Mouse (Mus musculus) small intestine, adult 2 months (tissue): Measurements from ENCODE around the gene Hoxa10. TPM values are rescaled to one million over a fixed set of nuclear protein-coding genes. Genes with fewer than 3 reads are reported as not detected.

Experiments
- H3K27ac ChIP-seq: fragments of 200-500 bp; 2 replicates; pipeline ENCODE4 v1.5.1; 2012; ENCODE audit warnings: low read depth, low read length, control low read depth, inconsistent platforms; ENCODE audit not compliant: insufficient read depth
- H3K27me3 ChIP-seq: fragments of 200-500 bp; 2 replicates; pipeline ENCODE4 v1.6.1; 2012; ENCODE audit warnings: mild to moderate bottlenecking, moderate library complexity, low read length, inconsistent platforms; ENCODE audit not compliant: control insufficient read depth, insufficient read depth
- H3K36me3 ChIP-seq: fragments of 200-500 bp; 2 replicates; pipeline ENCODE4 v1.6.1; 2012; ENCODE audit warnings: mild to moderate bottlenecking, low read length, control low read depth, inconsistent platforms; ENCODE audit not compliant: control insufficient read depth, insufficient read depth
- H3K4me1 ChIP-seq: fragments of 200-500 bp; 2 replicates; pipeline ENCODE4 v1.6.1; 2012; ENCODE audit warnings: low read length, inconsistent platforms, mixed read lengths; ENCODE audit not compliant: control insufficient read depth, insufficient read depth, insufficient read length
- H3K4me3 ChIP-seq: fragments of 200-500 bp; 2 replicates; pipeline ENCODE4 v1.5.1; 2012; ENCODE audit warnings: low read depth, mild to moderate bottlenecking, control low read depth, inconsistent platforms, low read length, moderate library complexity
- CTCF ChIP-seq: fragments of 200-500 bp; IDR thresholded peaks from 2 replicates; pipeline ENCODE4 v1.5.1; 2012; ENCODE audit warnings: low read depth, mild to moderate bottlenecking, control low read depth, inconsistent platforms, low read length, moderate library complexity, mixed read lengths; ENCODE audit not compliant: insufficient replicate concordance, insufficient read length; ENCODE audit errors: extremely low read depth
- POLR2A ChIP-seq: fragments of 200-500 bp; IDR thresholded peaks from 2 replicates; pipeline ENCODE4 v1.6.1; 2012; ENCODE audit warnings: low read depth, mild to moderate bottlenecking, control low read depth, inconsistent platforms, low read length, moderate library complexity
- WGBS: fragments of 180-500 bp; shearing (Covaris S2); methylation state at CpG from one replicate; pipeline ENCODE4 v1.1.7; 2018; 5-methylcytosine and 5-hydroxymethylcytosine counted together
- polyA plus RNA-seq: library from polyadenylated mRNA; depleted of rRNA; stranded (reverse); fragments of >200 nt; gene quantifications from 2 replicates; pipeline ENCODE4 v1.2.3, GENCODE M21; 2012

Hoxa10 gene
- polyA plus RNA-seq, 1 experiment = not detected

DNA sequence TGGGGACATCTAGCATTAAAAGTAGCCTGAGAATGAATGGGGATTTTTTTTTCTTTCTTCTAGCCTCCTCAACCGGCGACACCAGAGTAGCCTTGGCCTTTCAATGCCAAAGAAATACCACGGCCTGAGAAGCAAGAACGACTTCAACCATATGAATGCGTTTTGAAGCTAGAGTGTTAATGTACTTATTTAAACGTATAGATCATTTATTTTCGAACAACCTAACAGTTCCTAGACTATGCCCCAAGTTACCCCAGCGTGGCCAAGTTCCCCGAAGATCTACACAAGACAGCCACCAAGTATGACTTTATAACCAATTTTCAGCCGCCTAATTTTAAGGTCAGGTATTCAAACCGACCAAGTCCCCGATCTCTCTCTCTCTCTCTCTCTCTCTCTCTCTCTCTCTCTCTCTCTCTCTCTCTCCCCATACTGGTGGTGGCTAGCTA lies 19.8 kb downstream of the Hoxa10 start:
- peak overlapping the region; percentile 69 for H3K4me3 ChIP-seq
- H3K27me3 ChIP-seq = peaks cover 85% of the 10 kb centered on the region
- no peak overlapping the region for H3K27ac ChIP-seq
- peaks cover 9% of the 10 kb centered on the region for H3K4me1 ChIP-seq
- no peaks in the 10 kb centered on the region for H3K36me3 ChIP-seq
- TF ChIP-seq CTCF (no peak), POLR2A (no peak)
- WGBS = 25% methylated on average over 12 of the region's 12 CpGs

DNA sequence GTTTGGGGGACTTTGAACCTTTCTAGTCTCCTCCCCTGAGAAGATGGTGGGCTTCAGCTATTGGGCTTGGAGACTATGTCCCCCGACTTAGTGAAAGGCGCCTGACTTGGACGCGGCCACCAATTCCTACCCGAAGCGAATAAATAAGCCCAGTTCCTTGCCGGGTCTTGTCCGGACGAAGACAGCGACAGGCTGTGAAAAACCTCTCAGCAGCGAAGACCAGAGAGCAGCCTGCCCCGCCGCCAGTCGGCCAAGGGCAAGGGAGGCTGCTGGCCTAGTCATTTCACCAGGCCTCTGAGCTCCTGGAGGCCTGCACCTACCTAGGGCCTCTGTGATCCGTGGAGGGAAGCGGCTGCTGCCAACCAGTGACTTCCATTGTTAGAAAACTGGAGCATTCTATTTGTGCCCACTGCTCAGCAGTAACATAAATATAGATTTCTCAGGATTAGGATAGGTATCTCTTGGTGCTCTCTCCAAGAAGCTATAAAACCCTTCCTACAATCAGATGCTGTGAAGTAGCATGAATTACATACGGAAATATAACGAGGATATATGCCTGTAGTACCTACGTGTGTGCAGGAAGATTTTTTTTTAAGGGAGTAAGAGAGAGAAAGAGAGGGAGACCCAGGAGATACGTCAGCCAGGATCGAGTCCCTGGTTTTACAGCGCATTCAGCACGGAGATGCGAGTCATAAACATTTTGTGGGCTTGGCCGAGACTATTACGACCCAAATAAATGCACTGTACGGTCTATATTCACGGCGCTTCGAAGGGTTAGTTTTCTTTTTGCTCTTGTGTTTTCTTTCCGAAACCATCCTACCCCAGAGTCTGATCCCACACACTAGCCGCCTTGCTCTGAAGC lies 20.4 kb downstream of the Hoxa10 start:
- H3K4me3 ChIP-seq = no peak overlapping the region
- H3K36me3 ChIP-seq = no peaks in the 10 kb centered on the region
- TF ChIP-seq POLR2A (no peak), CTCF (no peak)
- peaks cover 84% of the 10 kb centered on the region for H3K27me3 ChIP-seq
- WGBS = 46% methylated on average over 32 of the region's 32 CpGs
- H3K4me1 ChIP-seq = peaks cover 7% of the 10 kb centered on the region
- H3K27ac ChIP-seq = no peak overlapping the region

DNA sequence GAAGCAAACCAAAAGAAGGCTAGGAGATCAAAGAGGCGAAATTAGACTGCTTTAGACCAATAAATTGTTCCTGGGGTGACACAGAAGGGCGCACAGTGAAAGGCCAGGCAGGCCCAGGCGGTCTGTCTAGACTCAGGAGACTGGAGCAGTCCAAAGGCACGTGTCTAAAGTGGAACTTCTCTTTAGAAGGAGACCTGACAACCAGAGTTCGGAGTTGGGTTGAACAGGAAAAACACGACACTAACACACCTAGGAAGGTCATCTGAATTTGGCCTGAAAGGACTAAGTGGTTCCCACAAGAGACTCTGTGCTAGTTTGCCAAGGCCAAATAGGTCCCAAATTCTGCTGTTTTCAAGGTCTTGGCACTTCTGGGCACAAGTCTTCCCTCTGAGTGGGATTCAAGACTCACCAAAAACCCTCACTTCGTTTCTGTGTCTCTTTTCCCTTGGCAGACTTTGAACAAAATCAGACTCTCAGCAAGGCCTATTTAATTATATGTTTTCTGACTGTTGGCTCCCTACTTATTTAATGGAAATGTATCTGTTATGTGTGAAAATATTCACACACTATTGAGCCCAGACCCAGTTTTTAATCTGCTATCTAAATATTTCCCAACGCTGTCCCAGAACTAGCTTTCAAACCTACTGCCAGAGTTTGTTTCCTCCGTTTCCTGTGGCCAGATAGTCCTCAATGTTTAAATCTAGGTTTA lies 21.3 kb downstream of the Hoxa10 start:
- TF ChIP-seq POLR2A (no peak), CTCF (no peak)
- Histone ChIP-seq H3K27ac (no peak overlapping the region), H3K36me3 (no peaks in the 10 kb centered on the region), H3K4me3 (no peak overlapping the region), H3K27me3 (peaks cover 84% of the 10 kb centered on the region), H3K4me1 (peaks cover 7% of the 10 kb centered on the region)
- WGBS = 58% methylated on average over 9 of the region's 9 CpGs

GRCm38 (mm10) chr6:52218643-52219215 lies 21.9 kb downstream of the Hoxa10 start:
- 27% methylated on average over 14 of the region's 14 CpGs for WGBS
- no peak for TF ChIP-seq POLR2A
- no peak for TF ChIP-seq CTCF

GRCm38 (mm10) chr6:52217895-52218642 lies 22.6 kb downstream of the Hoxa10 start:
- H3K27ac ChIP-seq = no peak overlapping the region
- peak overlapping the region; percentile 56 for H3K4me3 ChIP-seq
- H3K4me1 ChIP-seq = peaks cover 10% of the 10 kb centered on the region
- no peak for TF ChIP-seq POLR2A
- TF ChIP-seq CTCF = no peak
- 17% methylated on average over 23 of the region's 23 CpGs for WGBS
- peaks cover 86% of the 10 kb centered on the region for H3K27me3 ChIP-seq
- H3K36me3 ChIP-seq = no peaks in the 10 kb centered on the region

More at GRCm38 (mm10) chr6:52218643-52219215, 21.9 kb downstream of the Hoxa10 start:
- Histone ChIP-seq H3K4me3 (no peak overlapping the region), H3K27ac (no peak overlapping the region), H3K36me3 (no peaks in the 10 kb centered on the region), H3K27me3 (peaks cover 82% of the 10 kb centered on the region), H3K4me1 (peaks cover 8% of the 10 kb centered on the region)

GRCm38 (mm10) chr6:52217459-52217768 lies 23.2 kb downstream of the Hoxa10 start:
- H3K27ac ChIP-seq = no peak overlapping the region
- H3K27me3 ChIP-seq = peaks cover 88% of the 10 kb centered on the region
- 2% methylated on average over 25 of the region's 25 CpGs for WGBS

More at GRCm38 (mm10) chr6:52217459-52217768, 23.2 kb downstream of the Hoxa10 start:
- Histone ChIP-seq H3K36me3 (no peaks in the 10 kb centered on the region), H3K4me1 (peaks cover 16% of the 10 kb centered on the region), H3K4me3 (peak overlapping the region; percentile 56)
- no peak for TF ChIP-seq CTCF
- peak; percentile 44 for TF ChIP-seq POLR2A
